Mouse (Mus musculus): ENCODE results near the gene Rap1a.

Gene Rap1a

GRCm38 (mm10) chr3:105806519-105807249, 5.5 kb upstream of the Rap1a start:
- no peak for DNase-seq (ENCODE audit: low spot score)

GRCm38 (mm10) chr3:105803600-105803999, 2.5 kb upstream of the Rap1a start:
- DNase-seq (ENCODE audit: low spot score), result no peak

GRCm38 (mm10) chr3:105800675-105801190, 403 bp downstream of the Rap1a start:
- no peak for DNase-seq (ENCODE audit: low spot score)

GRCm38 (mm10) chr3:105800156-105800674, 921 bp downstream of the Rap1a start:
- no peak for DNase-seq (ENCODE audit: low spot score)

GRCm38 (mm10) chr3:105799375-105799774, 1.8 kb downstream of the Rap1a start:
- no peak for DNase-seq (ENCODE audit: low spot score)

GRCm38 (mm10) chr3:105798770-105799169, 2.4 kb downstream of the Rap1a start:
- no peak for DNase-seq (ENCODE audit: low spot score)

- DNase-seq (ENCODE audit: low spot score), result no peak
These were observed 3.7 kb downstream of the Rap1a start for GRCm38 (mm10) chr3:105797427-105797826.

- DNase-seq (ENCODE audit: low spot score), result no peak
These were observed 4.4 kb downstream of the Rap1a start for GRCm38 (mm10) chr3:105796761-105797160.

- DNase-seq (ENCODE audit: low spot score), result no peak
These were observed 6.8 kb downstream of the Rap1a start for GRCm38 (mm10) chr3:105794309-105794708.

- no peak for DNase-seq (ENCODE audit: low spot score)
These were observed 8.8 kb downstream of the Rap1a start for GRCm38 (mm10) chr3:105792309-105792708.

- DNase-seq (ENCODE audit: low spot score), result no peak
These were observed 10.0 kb downstream of the Rap1a start for GRCm38 (mm10) chr3:105791129-105791528.

GRCm38 (mm10) chr3:105790338-105790737, 10.8 kb downstream of the Rap1a start:
- DNase-seq (ENCODE audit: low spot score), result no peak

- DNase-seq (ENCODE audit: low spot score), result no peak
These were observed 11.4 kb downstream of the Rap1a start for GRCm38 (mm10) chr3:105789776-105790175.

GRCm38 (mm10) chr3:105787328-105787727, 13.8 kb downstream of the Rap1a start:
- no peak for DNase-seq (ENCODE audit: low spot score)

- DNase-seq (ENCODE audit: low spot score), result no peak
These were observed 15.3 kb downstream of the Rap1a start for GRCm38 (mm10) chr3:105785865-105786264.

GRCm38 (mm10) chr3:105783809-105784208, 17.3 kb downstream of the Rap1a start:
- no peak for DNase-seq (ENCODE audit: low spot score)

- DNase-seq (ENCODE audit: low spot score), result no peak
These were observed 18.7 kb downstream of the Rap1a start for GRCm38 (mm10) chr3:105782406-105782805.

GRCm38 (mm10) chr3:105777997-105778396, 23.1 kb downstream of the Rap1a start:
- no peak for DNase-seq (ENCODE audit: low spot score)

- no peak for DNase-seq (ENCODE audit: low spot score)
These were observed 26.6 kb downstream of the Rap1a start for GRCm38 (mm10) chr3:105774496-105774895.

GRCm38 (mm10) chr3:105771534-105771933, 29.6 kb downstream of the Rap1a start:
- peak; percentile 51 for DNase-seq (ENCODE audit: low spot score)

GRCm38 (mm10) chr3:105770836-105771235, 30.3 kb downstream of the Rap1a start:
- DNase-seq (ENCODE audit: low spot score), result no peak

GRCm38 (mm10) chr3:105769380-105769779, 31.8 kb downstream of the Rap1a start:
- DNase-seq (ENCODE audit: low spot score), result no peak

- peak; percentile 38 for DNase-seq (ENCODE audit: low spot score)
These were observed 32.6 kb downstream of the Rap1a start for GRCm38 (mm10) chr3:105768529-105768928.

All from c-Kit-positive CD71-positive TER-119-positive erythroid progenitor cells, embryonic 14.5 days (primary cell).